Mouse (Mus musculus) layer of hippocampus, adult 9-11 months (tissue): ENCODE measurements around the gene Coa7.

Source experiments
- DNase-seq: peaks from one replicate; pipeline ENCODE4 v3.0.0; 2022

Gene Coa7

GRCm38 (mm10) chr4:108387106-108387505 lies 59.2 kb downstream of the Coa7 start:
- no peak for DNase-seq

- DNase-seq: no peak
Measured at GRCm38 (mm10) chr4:108387681-108388253, 59.8 kb downstream of the Coa7 start.

GRCm38 (mm10) chr4:108388741-108389140 lies 60.8 kb downstream of the Coa7 start:
- no peak for DNase-seq

- no peak for DNase-seq
Measured at GRCm38 (mm10) chr4:108391124-108391523, 63.2 kb downstream of the Coa7 start.
